Mouse (Mus musculus) CH12.LX (cell line): Measurements from ENCODE around the gene Junb. TPM values are rescaled to one million over a fixed set of nuclear protein-coding genes. Genes with fewer than 3 reads are reported as not detected.
A peak's percentile ranks its signal among the peaks of the same experiment; 100 is the strongest.

ENCODE experiments used
- DNase-seq: peaks from one replicate; pipeline ENCODE4 v3.0.0-alpha.2; 2013; ENCODE audit errors: extremely low read depth
- H3K27ac ChIP-seq: 2 replicates; pipeline ENCODE4 v1.5.1; 2012; ENCODE audit warnings: low read depth, mild to moderate bottlenecking, control low read depth, moderate library complexity; ENCODE audit not compliant: insufficient read depth
- H3K27me3 ChIP-seq: replicated peaks from 2 replicates; pipeline ENCODE3; 2012; ENCODE audit warnings: inconsistent platforms
- H3K36me3 ChIP-seq, 2 experiments: replicated peaks in 1 of 2; 2 replicates each; pipeline versions ENCODE3 to v1.6.1; 2012; ENCODE audit warnings: inconsistent platforms in 1 of 2, low read length in 1 of 2, mild to moderate bottlenecking in 1 of 2, mixed read lengths in 1 of 2, moderate library complexity in 1 of 2; ENCODE audit not compliant: control insufficient read depth in 1 of 2, insufficient read depth in 1 of 2
- H3K4me1 ChIP-seq, 2 experiments: 2 replicates each; pipeline ENCODE4 v1.6.1; 2012; ENCODE audit warnings: inconsistent platforms in 1 of 2, moderate library complexity in 1 of 2; ENCODE audit not compliant: insufficient read depth in 2 of 2, control insufficient read depth in 1 of 2
- H3K4me2 ChIP-seq: 2 replicates; pipeline ENCODE4 v1.6.1; 2012; ENCODE audit warnings: low read depth, mild to moderate bottlenecking, control low read depth; ENCODE audit not compliant: poor library complexity, insufficient read depth, severe bottlenecking
- H3K4me3 ChIP-seq, 3 experiments: fragments of 150-350 bp in 1 of 3; sonication (generic) in 1 of 3; replicated peaks in 1 of 3; 2 replicates each; pipeline versions ENCODE3 to v1.5.1; 2011 to 2012; ENCODE audit warnings: low read depth in 2 of 3, low read length in 2 of 3, mild to moderate bottlenecking in 2 of 3, moderate library complexity in 2 of 3, control low read depth in 1 of 3, improper control_type of control experiment in 1 of 3, inconsistent platforms in 1 of 3, mixed read lengths in 1 of 3; ENCODE audit not compliant: poor library complexity in 1 of 3
- H3K79me2 ChIP-seq: replicated peaks from 2 replicates; pipeline ENCODE4 v1.6.1; 2012; ENCODE audit warnings: mild to moderate bottlenecking, moderate library complexity; ENCODE audit not compliant: control insufficient read depth, poor library complexity, insufficient read depth, severe bottlenecking; ENCODE audit errors: extremely low read depth
- H3K9ac ChIP-seq: 2 replicates; pipeline ENCODE4 v1.6.1; 2012; ENCODE audit warnings: low read depth, mild to moderate bottlenecking, control low read depth, moderate library complexity; ENCODE audit not compliant: insufficient read depth
- H3K9me3 ChIP-seq: replicated peaks from 2 replicates; pipeline ENCODE3; 2012; ENCODE audit warnings: low read length, inconsistent platforms, mixed read lengths
- CHD1 ChIP-seq: IDR thresholded peaks from 2 replicates; pipeline ENCODE4 v1.6.1; 2012; ENCODE audit warnings: low read depth, low read length, improper control_type of control experiment, inconsistent platforms
- CTCF ChIP-seq, 2 experiments: IDR thresholded peaks in 1 of 2; conservative IDR thresholded peaks in 1 of 2; 2 replicates each; pipeline ENCODE4 v1.5.1; 2011 to 2012; ENCODE audit warnings: low read depth in 2 of 2, low read length in 2 of 2, improper control_type of control experiment in 1 of 2, inconsistent platforms in 1 of 2, mild to moderate bottlenecking in 1 of 2, moderate library complexity in 1 of 2
- ELF1 ChIP-seq: IDR thresholded peaks from 2 replicates; pipeline ENCODE4 v1.6.1; 2014; ENCODE audit warnings: low read depth, mild to moderate bottlenecking, inconsistent platforms, low read length, improper control_type of control experiment
- EP300 ChIP-seq: IDR thresholded peaks from 2 replicates; pipeline ENCODE4 v1.6.1; 2011; ENCODE audit warnings: low read length, improper control_type of control experiment
- IRF4 ChIP-seq: IDR thresholded peaks from 2 replicates; pipeline ENCODE4 v1.6.1; 2014; ENCODE audit warnings: low read depth, mild to moderate bottlenecking, inconsistent platforms, low read length, improper control_type of control experiment
- JUND ChIP-seq: conservative IDR thresholded peaks from 2 replicates; pipeline ENCODE4 v1.6.1; 2011; ENCODE audit warnings: low read depth, low read length, improper control_type of control experiment
- KAT2A ChIP-seq: IDR thresholded peaks from 2 replicates; pipeline ENCODE4 v1.6.1; 2012; ENCODE audit warnings: low read length, improper control_type of control experiment, inconsistent platforms; ENCODE audit not compliant: insufficient replicate concordance
- MAFK ChIP-seq: IDR thresholded peaks from 2 replicates; pipeline ENCODE4 v1.6.1; 2011; ENCODE audit warnings: low read length, improper control_type of control experiment; ENCODE audit not compliant: insufficient replicate concordance
- MAX ChIP-seq: IDR thresholded peaks from 2 replicates; pipeline ENCODE4 v1.6.1; 2011; ENCODE audit warnings: low read length, improper control_type of control experiment
- MAZ ChIP-seq: IDR thresholded peaks from 2 replicates; pipeline ENCODE4 v1.6.1; 2012; ENCODE audit warnings: low read depth, mild to moderate bottlenecking, inconsistent platforms, low read length, improper control_type of control experiment, moderate library complexity
- MXI1 ChIP-seq: IDR thresholded peaks from 2 replicates; pipeline ENCODE4 v1.6.1; 2011; ENCODE audit warnings: mild to moderate bottlenecking, low read depth, low read length, improper control_type of control experiment
- MYC ChIP-seq: IDR thresholded peaks from 2 replicates; pipeline ENCODE4 v1.6.1; 2011; ENCODE audit warnings: low read depth, mild to moderate bottlenecking, improper control_type of control experiment, low read length
- NELFE ChIP-seq: IDR thresholded peaks from 2 replicates; pipeline ENCODE4 v1.6.1; 2011; ENCODE audit warnings: low read depth, low read length, improper control_type of control experiment
- NRF1 ChIP-seq: IDR thresholded peaks from 2 replicates; pipeline ENCODE4 v1.6.1; 2014; ENCODE audit warnings: low read depth, mild to moderate bottlenecking, inconsistent platforms, low read length, improper control_type of control experiment, moderate library complexity
- POLR2A ChIP-seq: IDR thresholded peaks from 2 replicates; pipeline ENCODE4 v1.6.1; 2011; ENCODE audit warnings: low read depth, mild to moderate bottlenecking, improper control_type of control experiment, low read length
- RAD21 ChIP-seq: IDR thresholded peaks from 2 replicates; pipeline ENCODE4 v1.6.1; 2011; ENCODE audit warnings: low read depth, mild to moderate bottlenecking, low read length, improper control_type of control experiment, moderate library complexity
- SIN3A ChIP-seq: IDR thresholded peaks from 2 replicates; pipeline ENCODE4 v1.6.1; 2012; ENCODE audit warnings: low read length, improper control_type of control experiment, inconsistent platforms
- TBP ChIP-seq: conservative IDR thresholded peaks from 2 replicates; pipeline ENCODE4 v1.6.1; 2011; ENCODE audit warnings: low read depth, low read length, improper control_type of control experiment
- USF1 ChIP-seq: IDR thresholded peaks from 2 replicates; pipeline ENCODE4 v1.6.1; 2014; ENCODE audit warnings: low read depth, mild to moderate bottlenecking, inconsistent platforms, low read length, improper control_type of control experiment
- ZC3H11A ChIP-seq: IDR thresholded peaks from 2 replicates; pipeline ENCODE4 v1.6.1; 2012; ENCODE audit warnings: low read depth, mild to moderate bottlenecking, inconsistent platforms, low read length, improper control_type of control experiment
- ZMIZ1 ChIP-seq: IDR thresholded peaks from 2 replicates; pipeline ENCODE4 v1.6.1; 2012; ENCODE audit warnings: low read depth, mild to moderate bottlenecking, inconsistent platforms, low read length, improper control_type of control experiment
- ZNF384 ChIP-seq: IDR thresholded peaks from 2 replicates; pipeline ENCODE4 v1.6.1; 2012; ENCODE audit warnings: low read depth, low read length, improper control_type of control experiment, inconsistent platforms
- dilution Hi-C: fragments of 300-500 bp; cut with MboI; formaldehyde crosslinking; loops from 2 replicates; pipeline ENCODE4 v1.14.3; 2020; ENCODE audit warnings: low sequenced_read_pairs; ENCODE audit not compliant: extremely low pct_unique_long_range_greater_than_20kb, extremely low pct_ligation_motif_present
- in situ Hi-C: fragments of 300-500 bp; cut with MboI; formaldehyde crosslinking; loops from 3 replicates; pipeline ENCODE4 v1.14.3; 2019; ENCODE audit warnings: low sequenced_read_pairs, low pct_ligation_motif_present, low pct_unique_long_range_greater_than_20kb, mixed read lengths
- polyA plus RNA-seq: library from polyadenylated mRNA; unstranded; fragments of >175 nt; gene quantifications from 2 replicates; pipeline ENCODE4 v1.2.1, GENCODE M21; 2012; ENCODE audit warnings: low read depth; ENCODE audit not compliant: insufficient read length
- total RNA-seq, 2 experiments: library from RNA; depleted of rRNA; stranded (reverse); fragments of 300-350 nt in 1 of 2; fragments of >200 nt in 1 of 2; gene quantifications; 2 replicates each; pipeline ENCODE4 v1.2.3; 2012 to 2014

Gene Junb
- total and polyA plus RNA-seq, 3 experiments, result 63.4 to 342 (median 217) TPM

DNA sequence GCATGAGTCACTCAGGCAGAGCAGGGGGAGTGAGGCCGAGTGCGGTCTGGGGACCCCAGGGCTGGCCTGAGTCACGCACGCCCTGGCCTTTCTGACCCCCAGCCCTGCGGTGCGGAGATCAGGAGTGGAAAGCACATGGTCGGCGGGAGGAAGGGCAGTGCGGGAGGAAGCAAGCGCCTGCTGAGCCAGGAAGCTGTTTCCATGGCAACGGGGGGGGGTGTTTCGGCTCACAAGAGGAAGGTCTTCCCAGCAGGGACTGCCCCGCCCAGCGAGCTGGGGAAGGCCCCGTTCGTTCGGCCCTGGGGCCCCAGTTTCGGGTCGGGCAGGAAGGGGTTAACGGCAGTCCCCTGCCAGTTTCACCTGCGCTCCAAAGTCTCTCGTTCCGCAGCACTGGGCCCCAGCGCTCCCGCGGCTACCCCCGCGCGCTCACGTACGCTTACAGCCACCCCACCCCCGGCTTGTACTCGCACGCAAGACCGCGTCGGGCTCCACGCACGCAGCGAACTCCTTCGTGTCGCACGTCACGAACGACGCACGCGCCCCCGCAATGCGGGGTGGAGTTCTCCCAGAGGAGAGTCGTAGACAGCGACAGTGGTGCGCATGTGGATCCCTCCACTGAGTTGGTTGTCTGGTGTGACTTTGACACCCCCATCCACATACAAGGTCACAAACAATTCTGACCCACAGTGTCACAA, 7.3 kb upstream of the Junb start (continued):
- TF ChIP-seq SIN3A (peak; percentile 96), MXI1 (peak; percentile 99), IRF4 (peak; percentile 98), RAD21 (no peak), ELF1 (peak; percentile 79), MYC (peak; percentile 96), MAFK (no peak), ZMIZ1 (peak; percentile 59; the same call in 1 of the 2 replicates), NELFE (peak; percentile 43), NRF1 (peak; percentile 68), CTCF (conservative IDR thresholded peaks at IDR 0.05 in 1 of 2, IDR thresholded peaks at IDR 0.05 in 1 of 2; ENCODE audit: low read depth in 2 of 2, low read length in 2 of 2) (no peak), JUND (no peak), ZNF384 (no peak), KAT2A (no peak), MAZ (peak; percentile 99), ZC3H11A (no peak), MAX (peak; percentile 98)

DNA sequence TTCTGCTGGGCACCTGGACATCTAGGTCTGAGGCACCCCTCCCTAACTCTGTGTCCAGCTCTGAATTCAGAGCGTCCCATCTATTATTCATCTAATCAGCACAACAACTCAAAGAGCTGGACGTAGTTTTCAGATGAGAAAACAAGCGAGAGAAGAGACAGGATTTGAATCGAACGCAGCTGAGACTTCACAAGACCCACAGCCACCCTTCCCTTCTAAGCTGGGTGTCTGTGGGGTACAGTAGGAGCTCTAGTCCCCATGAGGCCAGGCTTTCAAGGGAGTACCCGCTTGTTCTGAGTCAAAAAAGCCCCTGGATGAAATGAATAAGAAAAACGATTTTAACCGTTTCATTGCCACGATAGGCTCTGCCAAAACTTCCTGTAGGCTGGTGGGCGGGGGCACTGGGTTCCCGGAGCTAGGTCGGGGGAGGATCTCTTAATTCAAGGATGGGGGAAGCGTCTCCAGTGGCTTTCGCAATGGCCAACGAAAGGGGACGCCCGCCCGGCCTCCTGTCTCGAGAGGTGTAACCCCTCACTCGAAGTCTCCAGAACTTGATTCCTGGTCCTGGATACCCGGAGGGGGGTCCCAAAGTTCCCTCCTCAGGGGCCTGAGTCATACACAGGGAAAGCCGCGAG, 6.6 kb upstream of the Junb start:
- Histone ChIP-seq H3K27me3 (no peaks in the 10 kb centered on the region), H3K9ac (peak overlapping the region; percentile 89), H3K4me3 (peak overlapping the region; percentile 44 to 64 (median 56)), H3K4me1 (peaks cover 45 to 68% of the 10 kb centered on the region in 2 experiments), H3K27ac (peak overlapping the region; percentile 94), H3K36me3 (no peaks in the 10 kb centered on the region), H3K9me3 (no peaks in the 10 kb centered on the region), H3K79me2 (no peaks in the 10 kb centered on the region), H3K4me2 (peak overlapping the region; percentile 90)
- dilution Hi-C loops (no loop called here), in situ Hi-C loops (no loop called here)
- DNase-seq, result peak; percentile 81
- peak; percentile 22; the same call in 1 of the 2 replicates for TF ChIP-seq NRF1
- peak; percentile 51 for TF ChIP-seq POLR2A
- TF ChIP-seq EP300, result peak; percentile 39; the same call in 1 of the 2 replicates
- TF ChIP-seq TBP, result peak; percentile 71; the same call in 1 of the 2 replicates
- no peak for TF ChIP-seq KAT2A
- TF ChIP-seq CHD1, result peak; percentile 67
- TF ChIP-seq MAZ, result peak; percentile 1; the same call in 1 of the 2 replicates
- TF ChIP-seq USF1, result no peak
